Mouse (Mus musculus) CD4-positive helper T cell, adult 2 months (primary cell): ENCODE data around the gene Trp53i11.

Experiments
- DNase-seq: peaks from one replicate; pipeline ENCODE4 v3.0.0-alpha.2; 2012; ENCODE audit warnings: low read depth, missing footprints, low spot score

Gene Trp53i11

GRCm38 (mm10) chr2:93238864-93239263 is 51.5 kb downstream of the Trp53i11 start:
- no peak for DNase-seq

- no peak for DNase-seq
Observed at GRCm38 (mm10) chr2:93242166-93242565, 54.8 kb downstream of the Trp53i11 start.

GRCm38 (mm10) chr2:93243439-93244089 is 56.2 kb downstream of the Trp53i11 start:
- DNase-seq, result no peak

- no peak for DNase-seq
Observed at GRCm38 (mm10) chr2:93244090-93244443, 56.7 kb downstream of the Trp53i11 start.

- DNase-seq, result no peak
Observed at GRCm38 (mm10) chr2:93249058-93249457, 61.7 kb downstream of the Trp53i11 start.

- DNase-seq, result no peak
Observed at GRCm38 (mm10) chr2:93250611-93251010, 63.3 kb downstream of the Trp53i11 start.
